Mouse (Mus musculus) MN1 (cell line): ENCODE measurements around the gene Gm21973.

Experiments used
- DNase-seq: peaks from one replicate; pipeline ENCODE4 v3.0.0-alpha.2; 2016; ENCODE audit warnings: low spot score

Gene Gm21973

GRCm38 (mm10) chr15:10400415-10400814, 75.2 kb downstream of the Gm21973 start:
- no peak for DNase-seq

DNA sequence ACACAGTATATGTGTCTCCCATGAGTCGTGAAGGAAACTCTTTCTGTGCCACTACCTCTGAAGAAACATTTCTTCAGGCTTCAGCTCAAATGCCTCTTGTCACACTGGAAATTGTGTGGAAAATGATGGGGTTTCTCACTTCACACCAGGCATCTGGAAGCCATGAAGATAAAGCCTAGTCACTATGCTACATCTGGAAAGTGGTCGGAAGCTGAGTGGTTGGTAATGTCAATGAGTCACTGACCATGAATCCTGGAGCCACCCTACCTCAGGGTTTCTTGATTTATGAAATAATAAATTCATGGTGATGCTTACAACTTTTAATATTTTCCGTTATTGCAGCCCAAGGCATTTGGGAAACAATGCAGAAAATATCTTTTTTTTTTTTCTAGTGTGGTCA, 84.7 kb downstream of the Gm21973 start:
- no peak for DNase-seq

DNA sequence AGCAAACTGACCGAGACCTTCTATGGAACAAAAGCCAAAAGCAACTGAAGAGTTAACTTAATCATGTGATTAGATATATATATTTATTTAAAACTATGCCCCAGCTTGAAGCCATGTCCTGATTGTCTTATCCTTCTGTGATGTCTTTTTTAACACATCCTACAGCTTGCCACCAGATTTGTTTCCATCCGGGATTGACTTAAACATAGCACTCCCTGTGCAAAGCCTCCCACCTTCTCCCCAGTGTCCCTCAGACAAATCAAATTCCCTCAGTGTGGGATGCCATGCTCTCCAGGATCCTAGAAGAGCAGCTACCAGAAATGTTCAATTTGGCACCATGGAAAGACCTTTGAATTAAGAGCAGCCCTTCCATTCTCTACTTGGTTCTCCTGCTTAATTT, 85.7 kb downstream of the Gm21973 start:
- DNase-seq, result no peak

GRCm38 (mm10) chr15:10413656-10414055, 88.5 kb downstream of the Gm21973 start:
- DNase-seq, result no peak

GRCm38 (mm10) chr15:10421138-10421784, 96.1 kb downstream of the Gm21973 start:
- no peak for DNase-seq

GRCm38 (mm10) chr15:10421785-10422144, 96.6 kb downstream of the Gm21973 start:
- DNase-seq, result no peak
